Mouse (Mus musculus): ENCODE data around the gene Impg2. TPM values are rescaled to one million over a fixed set of nuclear protein-coding genes. Genes with fewer than 3 reads are reported as not detected.

Impg2 gene
- polyA plus RNA-seq, 2 experiments from 2014 or later: 0.23 to 0.38 TPM

DNA sequence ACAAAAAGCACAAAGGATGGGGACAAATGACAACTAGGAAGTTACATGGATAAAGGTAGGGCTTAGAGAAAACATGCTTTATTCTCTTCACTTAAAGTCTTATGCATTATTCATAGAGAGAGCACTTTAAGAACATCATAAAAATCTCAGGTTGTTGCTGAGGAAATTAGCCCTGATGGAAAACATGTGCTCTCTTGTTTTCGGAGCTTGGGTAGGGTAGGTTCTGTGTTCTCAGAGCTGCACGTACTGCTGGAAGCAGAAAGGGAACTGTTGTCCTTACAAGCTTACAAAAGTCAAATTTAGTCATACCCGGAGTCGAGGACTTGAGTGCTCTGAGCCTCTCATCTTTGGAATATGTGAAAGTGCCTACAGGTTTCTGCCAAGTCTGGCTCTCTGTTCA, 98.9 kb downstream of the Impg2 start:
- ATAC-seq: no peak

DNA sequence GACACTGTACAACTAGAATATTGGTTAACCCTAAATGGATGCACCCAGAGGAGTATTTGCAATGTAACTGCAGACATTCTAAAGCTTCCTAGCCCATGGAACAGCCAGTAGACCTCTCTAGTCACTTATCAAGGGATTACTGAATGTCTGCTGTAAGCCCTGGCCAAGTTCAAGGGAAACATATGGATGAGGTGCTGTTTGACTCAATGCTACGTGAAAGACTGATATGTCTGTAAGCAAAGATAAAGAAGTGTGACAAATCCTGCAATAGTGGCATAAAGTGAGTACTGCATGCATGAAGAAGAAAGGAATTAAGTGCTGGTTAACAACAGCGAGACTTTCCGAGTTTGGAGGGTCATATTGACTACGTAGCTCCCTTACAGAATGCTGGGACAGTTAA, 100.1 kb downstream of the Impg2 start:
- ATAC-seq: no peak

DNA sequence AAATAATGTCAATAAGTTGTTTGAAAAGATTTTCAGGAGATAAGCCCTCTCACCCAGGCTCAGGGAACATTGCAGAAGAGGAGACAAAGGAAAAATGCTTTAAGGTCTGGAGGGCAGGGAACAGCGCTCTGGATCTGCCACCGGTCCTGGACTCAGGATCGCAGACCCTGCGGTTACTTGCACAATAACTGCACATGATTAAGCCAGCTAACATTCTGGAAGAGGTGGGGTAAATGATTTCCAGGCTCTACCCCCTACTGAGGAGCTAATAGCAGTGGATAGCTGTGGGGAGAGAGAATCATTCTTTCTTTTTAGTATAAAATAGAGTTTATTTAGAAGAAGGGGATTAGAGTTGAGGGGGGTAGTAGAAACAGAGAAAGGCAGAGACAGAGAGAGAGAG, 103.5 kb downstream of the Impg2 start:
- ATAC-seq: no peak

DNA sequence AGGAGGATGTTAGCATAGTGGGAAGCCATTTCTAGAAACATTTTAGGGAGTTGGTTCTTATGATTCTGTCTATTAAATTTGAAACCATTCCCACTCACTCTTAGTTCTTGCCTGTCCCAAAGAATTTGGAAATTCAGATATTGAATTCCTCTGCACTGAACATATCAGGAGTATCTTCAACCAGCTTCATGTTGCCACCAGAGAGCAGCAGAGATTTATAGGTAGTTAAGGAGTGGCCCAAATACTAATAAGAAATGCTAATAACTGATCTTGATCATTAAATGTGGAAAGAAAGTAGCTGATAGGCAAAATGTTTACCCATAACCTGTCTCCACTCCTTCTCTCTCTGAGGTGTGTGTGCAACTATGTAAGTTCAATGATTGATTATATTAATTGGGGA, 107.2 kb downstream of the Impg2 start:
- no peak for ATAC-seq

Other genes with a start within 250 kb of the Impg2 start
- gene Rpl24, start 238.0 kb upstream of the Impg2 start, polyA plus RNA-seq (2017; shearing (Covaris generic)): 1,000 to 10,000 TPM; 1,908 to 2,087 TPM
- gene Zbtb11, start 230.4 kb upstream of the Impg2 start, polyA plus RNA-seq (2017; shearing (Covaris generic)): 10 to 100 TPM; 23.9 to 26.0 TPM
- 100 to 1,000 TPM; 227 to 239 TPM for gene Pcnp, start 174.6 kb upstream of the Impg2 start, polyA plus RNA-seq (2017; shearing (Covaris generic))
- gene Trmt10c, start 166.5 kb upstream of the Impg2 start, polyA plus RNA-seq (2017; shearing (Covaris generic)): 10 to 100 TPM; 25.4 to 29.0 TPM
- gene Senp7, start 156.0 kb upstream of the Impg2 start, polyA plus RNA-seq (2017; shearing (Covaris generic)): 10 to 100 TPM; 51.4 to 54.0 TPM

Measured in activated CD4-positive, CD25-positive, alpha-beta regulatory T cell, adult 4 months (primary cell).